Mouse (Mus musculus): ENCODE measurements around the gene Klk1b22. TPM values are rescaled to one million over a fixed set of nuclear protein-coding genes. Genes with fewer than 3 reads are reported as not detected.

Klk1b22 gene
- not detected for polyA plus RNA-seq (2017; shearing (Covaris generic))

DNA sequence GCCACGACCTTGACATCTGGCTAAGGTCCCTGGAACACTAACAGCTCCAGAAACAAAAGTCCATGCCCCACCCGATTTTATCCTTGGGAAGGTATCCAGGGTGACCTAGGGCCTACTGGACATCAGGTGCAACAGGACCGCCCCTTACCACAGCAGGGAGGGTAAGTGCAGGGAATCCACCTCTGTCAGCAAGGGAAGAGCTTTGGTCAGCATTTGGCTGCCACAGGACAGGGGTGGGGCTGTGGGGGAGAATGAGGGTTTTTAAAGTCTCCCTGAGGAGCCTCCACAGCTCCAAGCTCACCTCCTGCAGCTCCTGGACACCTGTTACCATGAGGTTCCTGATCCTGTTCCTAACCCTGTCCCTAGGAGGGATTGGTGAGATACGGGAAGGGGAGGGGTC, at the start of gene Klk1b22:
Klk1b22 (plus strand) TSS at position 301 of the 400 bp plus-strand sequence.

DNA sequence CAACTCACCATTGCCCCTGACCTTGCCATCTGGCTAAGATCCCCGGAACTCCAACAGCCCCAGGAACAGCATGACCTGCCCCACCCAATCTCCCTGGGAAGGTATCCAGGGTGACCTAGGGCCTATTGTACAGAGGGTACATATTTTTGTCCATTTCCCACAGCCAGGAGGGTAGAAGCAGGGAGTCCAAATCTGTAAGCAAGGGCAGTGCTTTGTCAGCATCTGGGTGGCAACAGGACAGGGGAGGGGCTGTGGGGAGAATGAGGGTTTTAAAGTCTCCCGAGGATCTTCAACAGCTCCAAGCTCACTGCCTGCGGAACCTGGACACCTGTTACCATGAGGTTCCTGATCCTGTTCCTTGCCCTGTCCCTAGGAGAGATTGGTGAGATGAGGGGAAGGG, 10.4 kb upstream of the Klk1b22 start, which contains the start of gene Klk1b21:
Klk1b21 (plus strand) TSS at position 301 of the 400 bp plus-strand sequence.

GRCm38 (mm10) chr7:44136467-44136866, 24.0 kb downstream of the Klk1b22 start, which contains the start of gene Klk1b16:
Klk1b16 (plus strand) TSS chr7:44136767.

Other genes starting within 250 kb of the Klk1b22 start
- not detected for gene Klk4, start 231.5 kb upstream of the Klk1b22 start, polyA plus RNA-seq (2017; shearing (Covaris generic))
- not detected for gene Klk15, start 178.9 kb upstream of the Klk1b22 start, polyA plus RNA-seq (2017; shearing (Covaris generic))
- gene Klk1b8, start 162.0 kb upstream of the Klk1b22 start, polyA plus RNA-seq (2017; shearing (Covaris generic)): not detected
- not detected for gene Klk1b1, start 145.9 kb upstream of the Klk1b22 start, polyA plus RNA-seq (2017; shearing (Covaris generic))
- gene Klk1b9, start 136.6 kb upstream of the Klk1b22 start, polyA plus RNA-seq (2017; shearing (Covaris generic)): not detected
- gene Klk1b11, start 116.8 kb upstream of the Klk1b22 start, polyA plus RNA-seq (2017; shearing (Covaris generic)): not detected
- gene Klk1b26, start 100.5 kb upstream of the Klk1b22 start, polyA plus RNA-seq (2017; shearing (Covaris generic)): not detected
- gene Klk1b27, start 60.4 kb upstream of the Klk1b22 start, polyA plus RNA-seq (2017; shearing (Covaris generic)): not detected
- not detected for gene Klk1b21, start 10.3 kb upstream of the Klk1b22 start, polyA plus RNA-seq (2017; shearing (Covaris generic))
- gene Klk1b16, start 24.1 kb downstream of the Klk1b22 start, polyA plus RNA-seq (2017; shearing (Covaris generic)): not detected
- gene Klk1b24, start 75.6 kb downstream of the Klk1b22 start, polyA plus RNA-seq (2017; shearing (Covaris generic)): not detected
- not detected for gene Klk1b3, start 85.5 kb downstream of the Klk1b22 start, polyA plus RNA-seq (2017; shearing (Covaris generic))
- not detected for gene Klk1b4, start 94.8 kb downstream of the Klk1b22 start, polyA plus RNA-seq (2017; shearing (Covaris generic))
- gene Klk1b5, start 103.3 kb downstream of the Klk1b22 start, polyA plus RNA-seq (2017; shearing (Covaris generic)): not detected
- gene Klk1, start 112.7 kb downstream of the Klk1b22 start, polyA plus RNA-seq (2017; shearing (Covaris generic)): not detected
- not detected for gene Gm36864, start 123.5 kb downstream of the Klk1b22 start, polyA plus RNA-seq (2017; shearing (Covaris generic))
- gene 1700028J19Rik, start 134.0 kb downstream of the Klk1b22 start, polyA plus RNA-seq (2017; shearing (Covaris generic)): 1.1 TPM
- gene 2410002F23Rik, start 134.0 kb downstream of the Klk1b22 start, polyA plus RNA-seq (2017; shearing (Covaris generic)): 266 TPM
- gene Acp4, start 144.7 kb downstream of the Klk1b22 start, polyA plus RNA-seq (2017; shearing (Covaris generic)): not detected
- gene Gm15517, start 148.8 kb downstream of the Klk1b22 start, polyA plus RNA-seq (2017; shearing (Covaris generic)): not detected
- 0.46 TPM for gene Clec11a, start 194.2 kb downstream of the Klk1b22 start, polyA plus RNA-seq (2017; shearing (Covaris generic))
- 0.09 TPM for gene Shank1, start 197.6 kb downstream of the Klk1b22 start, polyA plus RNA-seq (2017; shearing (Covaris generic))